Mouse (Mus musculus) erythroblast, adult 5-6 weeks (primary cell): ENCODE measurements around the gene Nrip2. TPM values are rescaled to one million over a fixed set of nuclear protein-coding genes. Genes with fewer than 3 reads are reported as not detected.

ENCODE experiments used
- ATAC-seq: replicated peaks from 2 replicates; pipeline ENCODE4 v1.8.0; 2016; ENCODE audit warnings: moderate number of reproducible peaks, mild to moderate bottlenecking, moderate TSS enrichment, inconsistent platforms; ENCODE audit not compliant: poor library complexity, low FRiP score, severe bottlenecking
- total RNA-seq, 2 experiments: library from RNA; stranded (forward) in 1 of 2; stranded (reverse) in 1 of 2; fragments of 150-400 nt in 1 of 2; fragments of 200-764, 138-1000 nt in 1 of 2; gene quantifications; 2 replicates each; pipeline versions ENCODE4 v1.2.3 to v1.2.4; 2015 to 2017; ENCODE audit warnings: low replicate concordance in 2 of 2

Gene Nrip2
- total RNA-seq, 2 experiments from 2014 or later, result not detected

DNA sequence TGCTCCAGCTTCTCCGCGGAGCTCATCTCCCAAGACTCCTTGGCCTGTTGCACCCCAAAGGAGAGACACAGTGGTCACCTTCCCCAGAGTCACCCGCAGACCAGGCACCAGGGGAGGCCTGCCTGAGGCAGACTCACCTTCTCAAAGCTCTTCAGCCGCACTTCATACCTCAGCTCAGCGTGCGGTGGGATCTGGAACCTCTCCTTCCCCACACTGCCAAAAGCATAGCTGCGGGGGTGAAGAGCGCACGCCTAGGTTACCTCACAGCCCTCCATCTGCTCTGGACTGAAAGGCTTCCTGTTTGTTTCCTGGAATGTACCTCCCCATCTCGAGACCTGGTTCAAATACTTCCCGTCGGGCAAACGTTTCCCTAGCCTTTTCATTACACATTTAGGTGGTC lies 34.5 kb downstream of the Nrip2 start:
- ATAC-seq, result no peak

DNA sequence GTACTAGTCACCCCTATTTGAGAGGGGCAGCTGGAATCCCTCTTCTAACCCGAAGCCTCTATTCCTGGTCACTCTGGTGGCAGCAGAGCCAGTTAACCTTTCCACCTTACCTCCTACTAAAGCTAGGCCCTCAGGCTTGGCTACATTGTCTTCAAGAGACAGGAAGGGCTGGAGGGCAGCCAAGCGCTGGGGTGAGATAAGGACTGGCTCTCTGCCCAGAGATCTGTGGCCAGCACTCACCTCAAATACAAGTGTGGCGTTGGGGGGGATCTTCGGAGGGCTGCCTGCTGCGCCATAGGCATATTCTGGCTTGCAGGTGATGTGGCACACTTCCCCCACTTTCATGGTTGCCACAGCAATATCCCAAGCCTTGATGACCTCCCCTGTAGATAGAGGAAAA lies 36.4 kb downstream of the Nrip2 start:
- no peak for ATAC-seq

- ATAC-seq, result no peak
Measured at GRCm38 (mm10) chr6:128436356-128437005, 37.4 kb downstream of the Nrip2 start.

DNA sequence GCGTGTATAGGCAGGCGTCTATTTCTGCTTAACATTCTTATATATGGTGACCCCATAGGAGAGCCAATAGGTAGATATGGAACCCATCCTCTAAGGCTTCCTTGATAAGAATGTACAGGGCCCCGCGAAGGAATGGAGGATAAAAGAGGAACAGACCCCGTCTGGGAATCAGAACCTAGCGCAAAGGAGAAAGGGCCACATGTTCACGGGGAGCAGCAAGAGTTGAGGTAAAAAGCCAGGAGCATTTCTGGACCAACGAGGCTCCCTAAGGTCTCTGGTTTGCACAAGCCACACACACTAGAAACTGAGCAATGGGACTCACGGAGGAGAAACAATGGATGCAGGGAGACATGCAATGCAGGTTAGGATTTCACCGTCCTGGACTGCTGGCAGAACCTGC lies 38.2 kb downstream of the Nrip2 start:
- ATAC-seq, result no peak

GRCm38 (mm10) chr6:128437731-128438316 lies 38.7 kb downstream of the Nrip2 start:
- peak; percentile 24; the same call in 1 of the 2 replicates for ATAC-seq

- peak; percentile 93 for ATAC-seq
Measured at GRCm38 (mm10) chr6:128438317-128438870, 39.3 kb downstream of the Nrip2 start, which contains the start of gene Fkbp4. Fkbp4 (minus strand) TSS chr6:128438677.

DNA sequence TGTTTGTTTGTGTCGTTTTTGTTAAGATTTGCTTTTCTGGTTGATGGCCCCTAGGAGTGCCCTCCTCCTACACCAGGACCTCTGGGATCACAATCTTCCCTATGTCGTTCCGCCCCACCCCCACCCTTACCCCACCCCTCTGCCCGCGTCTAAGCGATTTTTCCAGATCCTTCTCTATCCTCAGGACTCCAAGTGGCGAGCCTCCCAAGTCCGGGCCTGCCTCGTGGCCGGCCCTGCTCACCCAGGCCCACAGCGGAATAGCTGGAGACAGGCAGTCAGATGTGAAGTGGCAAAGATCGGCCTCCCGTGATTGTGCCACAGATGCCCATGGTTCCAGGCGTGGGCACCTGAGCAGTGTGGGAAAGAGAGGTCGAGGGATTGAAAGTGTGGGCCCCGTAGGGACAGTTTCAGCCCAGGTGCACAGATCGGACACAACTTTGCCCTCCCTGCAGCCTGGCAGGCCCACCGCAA lies 39.8 kb downstream of the Nrip2 start:
- 0 out of 2 replicates have a peak, but pooled peaks have one; percentile 4 for ATAC-seq

GRCm38 (mm10) chr6:128440238-128440637 lies 41.1 kb downstream of the Nrip2 start:
- no peak for ATAC-seq

DNA sequence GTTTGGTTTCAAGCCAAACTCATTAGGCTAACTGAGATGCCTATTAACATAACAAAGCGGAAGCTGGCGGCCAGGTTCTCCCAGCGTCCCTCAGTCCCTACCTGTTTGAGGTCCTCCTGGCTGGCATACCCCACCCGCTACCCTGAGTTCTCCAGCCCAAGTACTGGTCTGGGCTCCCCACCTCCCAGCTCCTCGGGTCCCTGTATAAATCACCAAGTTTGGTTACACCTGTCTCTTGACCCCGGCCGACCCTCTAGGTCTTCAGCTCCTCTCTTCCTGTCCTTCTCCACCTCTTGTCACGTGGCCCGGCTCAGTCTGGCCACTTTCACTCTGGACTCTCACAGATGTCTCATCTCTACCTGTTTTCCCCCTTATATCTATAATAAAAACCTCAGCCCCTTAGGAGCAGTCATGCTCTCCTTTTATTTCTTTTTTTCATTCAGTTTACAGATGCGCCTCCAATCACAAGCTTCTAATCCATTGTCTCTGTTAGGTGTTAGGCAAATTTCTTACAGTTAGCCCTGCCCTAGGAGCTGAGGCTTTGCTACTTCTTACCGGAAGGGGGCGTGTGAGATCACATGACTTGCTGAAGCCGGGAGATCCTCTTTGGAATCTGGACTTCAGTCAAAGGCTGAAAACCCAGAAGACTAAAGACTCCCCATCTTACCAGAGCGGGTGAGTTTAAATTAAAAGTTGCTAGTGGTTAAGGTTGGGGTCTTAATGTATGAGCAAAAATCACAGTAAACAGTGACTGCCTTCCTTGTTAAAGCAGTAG lies 46.9 kb downstream of the Nrip2 start:
- ATAC-seq, result 0 out of 2 replicates have a peak, but pooled peaks have one; percentile 50

DNA sequence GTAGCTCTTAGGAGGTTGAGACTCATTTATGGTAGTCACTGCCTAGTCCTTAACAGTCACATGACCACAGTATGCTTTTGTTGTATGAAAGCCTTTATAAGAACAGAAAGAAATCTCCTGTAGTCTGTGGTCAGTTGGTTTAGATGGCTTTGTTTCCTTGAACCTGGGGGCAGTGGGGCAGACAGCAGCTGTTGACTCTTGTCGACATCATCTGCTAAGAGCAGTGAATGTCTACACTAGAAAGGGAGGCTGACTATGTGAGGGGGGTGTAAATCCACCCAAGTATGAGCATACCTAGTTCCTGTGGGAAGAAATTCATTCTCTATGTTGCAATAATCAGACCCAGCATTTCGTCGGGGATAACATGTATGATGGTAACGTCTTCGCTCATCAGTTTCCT lies 48.0 kb downstream of the Nrip2 start:
- no peak for ATAC-seq

GRCm38 (mm10) chr6:128455835-128456605 lies 56.9 kb downstream of the Nrip2 start:
- no peak for ATAC-seq

DNA sequence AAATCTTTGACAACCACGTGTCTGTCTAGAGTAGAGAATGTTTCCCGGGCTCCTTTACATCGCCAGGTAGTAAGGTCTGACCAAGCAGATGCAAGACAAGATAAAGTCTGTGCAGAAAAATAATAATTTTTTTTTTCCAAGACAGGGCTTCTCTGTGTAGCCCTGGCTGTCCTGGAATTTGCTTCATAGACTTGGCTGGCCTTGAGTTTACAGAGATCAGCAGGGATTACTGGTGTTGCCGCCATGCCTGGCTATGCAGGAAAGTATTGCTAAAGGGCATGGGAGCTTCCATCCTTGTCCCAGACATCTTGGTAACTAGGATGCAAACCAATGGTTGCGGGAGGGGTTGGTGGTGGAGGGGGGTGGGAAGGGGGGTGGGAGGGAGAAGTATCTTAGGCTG lies 58.1 kb downstream of the Nrip2 start:
- no peak for ATAC-seq

DNA sequence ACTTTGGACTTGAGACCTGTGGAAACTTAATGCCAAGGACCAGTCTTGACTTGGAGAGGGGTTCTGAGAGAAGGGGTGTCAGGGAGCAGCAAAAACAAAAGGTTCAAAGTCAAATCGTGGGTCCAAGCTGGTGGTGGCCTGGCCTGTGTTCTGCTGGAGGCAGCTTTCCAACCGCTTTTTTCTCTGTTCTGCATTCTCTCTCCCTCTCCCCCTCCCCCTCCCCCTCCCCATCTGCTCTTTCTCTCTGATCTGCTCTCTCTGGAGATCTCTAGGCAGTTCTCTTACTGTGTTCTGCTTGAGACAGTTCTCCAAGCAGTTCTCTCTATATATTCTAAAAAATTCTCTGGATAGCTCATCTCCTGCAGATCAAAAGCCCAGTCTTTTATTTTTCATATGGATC lies 61.2 kb downstream of the Nrip2 start:
- ATAC-seq, result no peak

DNA sequence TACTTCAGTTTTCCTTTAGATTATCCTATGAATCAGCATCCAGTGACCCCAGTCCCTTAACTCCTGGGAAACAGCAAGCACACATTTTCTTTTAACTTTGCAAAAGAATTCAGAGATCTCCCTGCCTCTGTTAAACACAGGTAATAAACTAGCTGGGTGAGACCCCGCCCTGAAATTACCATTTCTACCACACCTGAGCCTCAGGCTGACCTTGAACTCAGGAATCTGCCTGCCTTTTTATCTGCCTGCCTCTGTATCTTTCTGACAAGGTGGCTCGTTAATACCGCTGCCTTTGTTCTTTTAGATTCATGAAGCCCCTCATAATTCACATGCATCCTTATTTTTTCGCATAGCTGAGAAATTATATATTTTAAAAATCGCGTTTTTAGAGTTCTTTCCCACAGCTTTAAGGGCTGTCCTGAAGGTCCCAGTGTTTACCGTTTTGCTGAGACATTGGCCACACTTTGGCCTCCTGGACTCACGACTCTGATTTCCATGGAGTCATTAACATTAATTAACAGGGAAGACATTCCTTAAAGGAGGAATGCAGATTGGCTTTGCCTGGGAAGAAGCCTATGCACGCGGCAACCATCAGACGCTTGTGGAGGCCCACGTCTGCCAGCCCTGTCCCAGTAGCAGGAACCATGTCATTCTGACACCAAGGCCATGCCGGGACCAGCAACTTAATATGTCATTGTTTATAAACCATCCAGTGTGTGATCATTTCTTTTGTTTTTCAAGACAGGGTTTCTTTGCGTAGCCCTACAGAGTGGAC lies 61.8 kb downstream of the Nrip2 start:
- no peak for ATAC-seq

DNA sequence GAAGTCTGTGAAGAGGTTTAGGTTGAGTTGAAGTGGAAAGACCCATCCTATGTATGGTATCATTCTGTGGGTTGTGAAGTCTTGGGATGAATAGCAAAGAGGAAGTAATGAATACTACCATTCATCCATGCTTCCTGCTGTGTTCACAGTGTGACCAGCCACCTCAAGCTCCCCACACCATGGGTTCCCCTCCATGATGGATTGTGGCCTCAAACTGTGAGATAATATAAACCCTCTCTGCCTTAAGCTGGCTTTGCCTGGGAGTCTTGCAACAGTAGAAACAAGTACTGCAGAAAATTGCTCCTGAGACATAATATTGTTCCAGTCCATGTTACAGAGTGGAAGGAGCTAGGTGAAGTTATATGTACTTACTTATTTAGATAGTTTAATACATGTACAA lies 62.5 kb downstream of the Nrip2 start:
- ATAC-seq, result no peak

- ATAC-seq, result no peak
Measured at GRCm38 (mm10) chr6:128464996-128465395, 65.9 kb downstream of the Nrip2 start.
